Mouse (Mus musculus) frontal cortex, postnatal 10 days (tissue): Measurements from ENCODE around the gene Dcn.

Experiments used
- DNase-seq, 2 experiments: peaks; one replicate each; pipeline ENCODE4 v3.0.0; 2022; ENCODE audit warnings: low spot score in 2 of 2, mixed read lengths in 1 of 2

Dcn gene

GRCm38 (mm10) chr10:97479004-97479766, at the start of gene Dcn:
TSS of gene Dcn (plus strand) at chr10:97479609.
- DNase-seq = no peak

DNA sequence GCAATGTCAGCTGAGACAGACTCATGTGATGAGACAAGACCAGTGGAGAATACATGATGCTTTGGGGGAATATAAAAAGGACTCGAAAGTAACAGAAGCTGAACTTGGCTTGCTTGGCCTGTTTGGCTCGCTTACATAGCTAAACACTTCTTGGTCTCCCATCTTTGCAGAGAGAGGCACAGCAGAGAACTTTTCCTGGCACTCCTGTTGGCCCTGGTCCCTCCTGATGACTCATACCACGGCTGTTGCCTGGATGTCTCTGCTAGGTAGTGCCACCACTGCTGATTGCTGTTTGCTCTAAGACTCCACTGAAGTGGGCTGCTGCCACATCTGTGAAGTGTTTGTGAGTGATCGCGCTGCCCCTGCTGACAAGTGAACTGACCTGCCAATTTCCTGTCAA, 42.7 kb upstream of the Dcn start:
- DNase-seq = peak in 1 of 2 experiments; percentile 14

DNA sequence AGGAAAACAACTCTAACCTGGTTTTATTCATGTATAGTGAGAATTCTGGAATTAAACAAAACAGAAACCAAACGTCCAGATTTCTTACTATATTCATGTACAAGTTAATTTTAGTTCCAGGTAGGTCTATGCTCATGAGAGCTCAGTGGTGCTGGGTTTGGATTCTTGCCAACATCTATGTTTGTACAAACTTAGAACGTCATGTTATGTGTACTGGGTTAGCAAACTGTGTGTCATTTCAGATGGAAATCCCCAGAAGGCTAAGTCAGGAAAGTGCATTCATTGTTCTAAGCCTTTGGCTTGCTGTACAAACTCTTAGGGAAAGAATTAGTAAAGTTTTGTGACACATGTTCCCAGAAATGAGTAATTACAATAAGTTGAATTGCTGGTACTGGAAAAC, 37.1 kb upstream of the Dcn start:
- DNase-seq = no peak

DNA sequence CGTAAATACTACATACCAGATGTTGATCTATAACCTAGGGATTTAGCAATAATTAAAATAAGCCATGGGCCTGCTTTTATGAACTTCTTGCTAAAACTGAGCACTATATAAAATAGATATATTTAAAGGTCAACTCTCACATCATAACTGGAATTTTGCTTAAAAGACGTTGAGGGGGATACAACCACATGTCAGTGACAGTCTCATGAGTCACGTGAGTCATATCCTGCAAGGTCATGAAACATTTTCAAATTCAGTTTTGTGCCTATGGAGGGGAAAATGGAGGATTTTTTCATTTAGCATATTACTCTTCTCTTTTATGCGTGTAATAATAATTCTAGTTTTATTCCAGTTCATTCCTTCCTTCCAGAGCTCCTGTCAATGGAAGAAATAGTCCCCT, 32.9 kb upstream of the Dcn start:
- DNase-seq = no peak

DNA sequence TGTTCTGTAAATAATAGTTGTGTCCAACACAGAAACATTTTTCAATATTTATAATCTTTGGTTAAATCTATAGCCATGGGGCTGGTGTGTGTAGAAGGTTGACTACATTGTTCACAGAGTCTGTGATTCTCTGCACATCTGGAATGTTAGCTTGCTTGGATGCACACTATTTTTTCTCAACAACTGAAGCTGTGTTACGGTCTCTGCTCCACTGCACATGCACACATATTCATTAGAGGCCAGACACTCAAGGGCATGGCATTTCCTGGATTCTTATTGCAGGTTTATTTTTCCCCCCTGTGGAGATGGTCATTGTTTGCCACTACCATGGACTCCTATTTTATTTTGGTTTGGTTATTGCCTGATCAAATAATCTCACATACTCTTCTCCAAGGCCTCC, 26.5 kb upstream of the Dcn start:
- no peak for DNase-seq

DNA sequence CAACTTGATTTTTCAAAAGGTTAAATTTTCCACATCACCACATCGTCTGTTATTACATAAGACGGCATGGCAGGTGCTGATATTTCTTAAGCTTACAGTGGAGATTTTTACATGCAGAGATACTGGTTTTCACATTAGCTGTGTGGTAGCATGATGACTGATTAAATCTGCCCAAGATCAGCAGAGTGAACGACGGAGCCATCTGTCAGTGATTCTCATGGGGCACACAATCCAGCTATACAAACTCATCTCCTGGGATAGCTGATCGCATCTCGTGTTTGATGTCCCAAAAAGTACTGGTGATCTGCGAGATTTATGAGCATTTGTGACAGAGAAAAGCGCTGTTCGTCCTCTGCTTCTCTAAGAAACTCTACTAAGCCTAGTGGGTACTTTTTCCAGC, 25.9 kb upstream of the Dcn start:
- DNase-seq = no peak

GRCm38 (mm10) chr10:97456993-97457392, 22.4 kb upstream of the Dcn start:
- DNase-seq = no peak

DNA sequence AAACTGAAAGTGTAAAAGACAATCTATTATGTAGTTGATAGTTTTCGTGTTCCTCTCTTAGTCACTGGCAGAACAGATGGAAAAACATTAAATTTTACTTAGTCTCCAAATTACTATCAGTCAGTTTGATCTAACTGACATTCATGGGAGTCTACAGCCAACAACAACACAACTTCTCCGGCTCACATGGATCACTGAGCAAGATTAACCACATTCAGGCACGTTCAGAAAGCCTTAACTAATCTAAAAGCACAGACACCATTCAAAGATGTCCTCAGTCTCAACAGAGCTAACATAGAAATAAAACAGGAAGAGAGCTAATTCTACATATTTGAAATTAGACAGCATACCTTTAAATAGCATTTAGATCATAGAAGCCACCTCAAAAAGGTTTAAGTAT, 12.6 kb upstream of the Dcn start:
- no peak for DNase-seq

- no peak for DNase-seq
Observed at GRCm38 (mm10) chr10:97469411-97470140, 9.8 kb upstream of the Dcn start.

GRCm38 (mm10) chr10:97475460-97475859, 3.9 kb upstream of the Dcn start:
- DNase-seq = no peak

DNA sequence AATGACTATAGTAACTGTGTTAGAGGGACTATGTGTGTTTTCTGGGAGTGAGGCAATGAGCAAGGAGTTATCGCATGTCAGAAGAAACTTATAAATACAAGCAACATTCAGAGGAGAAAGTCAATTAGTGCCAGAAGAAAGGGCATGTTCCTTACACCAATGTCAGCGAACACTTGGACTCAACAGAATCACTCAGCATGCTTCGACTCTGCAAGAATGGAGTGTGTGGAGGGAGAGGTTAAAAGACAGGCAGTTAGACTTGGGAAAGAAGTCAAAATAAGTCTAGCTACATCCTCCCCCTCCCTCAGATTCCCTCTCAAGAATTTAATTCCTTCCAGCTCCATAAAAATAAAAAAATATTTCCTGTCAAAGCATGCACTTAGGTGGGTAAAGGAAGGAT, 1.1 kb upstream of the Dcn start:
- DNase-seq = no peak

DNA sequence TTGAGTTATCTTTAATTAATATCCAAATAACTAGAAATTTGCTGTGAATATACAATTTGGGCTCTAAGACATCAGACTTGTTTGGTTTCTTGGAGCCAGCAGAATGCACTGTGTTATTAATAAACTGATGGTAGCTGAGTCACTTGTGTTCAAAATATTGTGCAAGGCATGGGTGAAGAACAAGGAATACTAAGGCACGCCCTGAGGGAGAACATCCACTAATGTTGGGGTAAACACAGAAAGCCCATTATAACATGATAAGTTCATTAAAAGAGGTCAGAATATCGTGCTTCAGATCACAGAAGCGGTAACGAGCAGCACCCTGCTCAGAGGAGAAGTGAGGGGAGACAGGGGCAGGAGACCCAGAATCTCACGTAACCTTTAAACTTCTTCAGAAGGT, 2.7 kb downstream of the Dcn start:
- DNase-seq = no peak

GRCm38 (mm10) chr10:97484049-97484448, 4.6 kb downstream of the Dcn start:
- no peak for DNase-seq

DNA sequence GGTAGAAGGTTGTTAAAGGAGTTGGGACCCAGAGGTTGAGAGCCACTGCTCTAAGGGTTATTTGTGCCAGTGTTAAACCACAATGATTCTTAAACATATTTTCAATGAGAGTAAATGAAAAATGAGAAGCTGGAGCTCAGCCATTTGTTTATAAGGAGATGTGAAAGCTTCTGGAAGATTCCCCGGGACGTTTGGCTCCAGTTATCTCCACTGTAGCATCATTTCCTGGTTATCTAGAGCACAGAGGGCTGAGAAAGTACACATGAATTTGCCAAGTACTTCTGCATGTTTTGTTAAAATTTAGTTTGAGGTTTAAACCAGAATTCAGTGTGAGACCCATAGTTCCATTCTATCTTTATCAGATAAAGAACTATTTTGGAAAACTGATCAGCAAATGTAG, 5.7 kb downstream of the Dcn start:
- DNase-seq = no peak

DNA sequence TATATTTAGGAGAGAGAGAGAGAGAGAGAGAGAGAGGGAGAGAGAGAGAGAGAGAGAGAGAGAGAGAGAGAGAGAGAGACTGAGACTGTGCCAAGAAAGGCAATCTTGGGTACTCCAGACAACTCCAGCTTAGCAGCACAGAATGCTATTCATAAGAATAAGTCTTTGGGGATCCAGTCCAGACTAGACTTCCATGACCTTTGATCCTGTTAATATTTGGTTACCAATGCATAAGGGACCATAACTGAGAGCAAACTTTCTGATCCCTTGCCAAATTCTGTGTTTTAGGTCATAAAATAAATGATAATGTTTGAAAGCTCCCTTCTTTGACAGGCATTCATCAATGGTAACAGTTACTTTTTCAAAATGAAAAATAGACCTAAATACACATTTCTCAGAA, 6.7 kb downstream of the Dcn start:
- no peak for DNase-seq

DNA sequence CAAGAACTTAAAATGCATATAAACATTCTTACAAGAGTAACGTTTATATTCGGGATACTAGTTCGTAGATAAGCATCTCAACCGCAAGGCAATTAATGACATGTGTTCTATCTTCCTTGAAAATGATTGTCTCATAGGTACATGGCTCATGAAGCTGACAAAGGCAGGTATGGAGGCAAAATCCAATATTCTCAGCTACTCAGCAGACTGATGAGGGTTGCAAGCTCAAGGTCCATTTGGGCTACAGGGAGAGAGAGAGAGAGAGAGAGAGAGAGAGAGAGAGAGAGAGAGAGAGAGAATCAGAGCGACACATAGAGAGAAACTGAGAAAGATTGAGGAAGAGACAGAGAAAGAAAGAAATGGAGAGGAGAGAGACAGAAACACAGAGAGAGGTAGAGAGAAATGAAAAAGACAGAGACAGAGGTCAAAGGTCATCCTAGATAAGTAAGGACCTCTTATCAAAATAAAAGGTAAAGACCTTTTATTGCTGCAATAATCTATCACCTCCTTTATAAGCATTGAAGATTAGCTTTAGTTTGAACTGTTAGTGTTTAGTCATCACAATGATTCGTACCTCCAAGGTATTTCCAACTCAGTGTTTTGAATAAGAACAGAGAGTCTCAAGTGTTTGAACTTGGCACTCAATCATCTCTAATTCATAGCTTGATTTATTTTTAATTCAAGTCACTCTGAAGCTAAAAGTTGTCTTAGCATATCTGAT, 8.0 kb downstream of the Dcn start:
- no peak for DNase-seq

- DNase-seq = no peak
Observed at GRCm38 (mm10) chr10:97492367-97492980, 13.1 kb downstream of the Dcn start.

DNA sequence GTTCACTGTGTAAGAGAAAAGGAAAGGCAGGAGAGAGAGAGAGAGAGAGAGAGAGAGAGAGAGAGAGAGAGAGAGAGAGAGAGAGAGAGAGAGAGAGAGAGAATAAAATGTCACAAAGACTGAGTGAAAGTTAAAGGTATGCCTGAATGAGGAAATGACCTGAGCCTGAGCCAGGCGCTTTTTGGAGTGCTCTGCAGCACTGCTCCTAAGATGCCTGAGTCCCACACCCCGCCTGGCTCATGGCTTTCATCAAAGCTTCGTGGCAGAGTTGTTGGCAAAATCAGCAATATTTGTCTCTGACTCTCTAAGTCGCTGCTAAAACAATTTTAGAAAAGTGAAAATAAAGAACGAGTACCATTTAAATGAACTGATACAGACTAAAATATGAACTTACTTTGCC, 18.2 kb downstream of the Dcn start:
- DNase-seq = no peak

DNA sequence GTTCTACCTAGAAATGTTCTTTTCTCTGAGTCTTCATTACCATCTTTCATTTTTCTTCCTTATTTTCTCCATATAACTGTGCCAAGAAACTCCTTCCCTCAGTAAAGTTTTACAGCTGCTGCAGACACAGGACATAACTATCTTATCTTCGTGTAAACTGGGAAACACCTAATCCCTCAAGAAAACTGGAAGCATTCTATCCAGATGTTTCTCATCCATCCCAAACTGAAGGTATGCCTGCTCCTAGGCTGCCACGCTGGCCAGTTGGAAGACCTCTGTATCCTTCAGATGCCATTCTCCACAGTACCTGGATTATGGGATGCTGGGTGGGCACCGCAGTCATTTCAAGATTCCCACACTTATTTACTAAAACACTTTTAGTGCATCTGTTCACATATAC, 44.0 kb downstream of the Dcn start:
- DNase-seq = no peak

DNA sequence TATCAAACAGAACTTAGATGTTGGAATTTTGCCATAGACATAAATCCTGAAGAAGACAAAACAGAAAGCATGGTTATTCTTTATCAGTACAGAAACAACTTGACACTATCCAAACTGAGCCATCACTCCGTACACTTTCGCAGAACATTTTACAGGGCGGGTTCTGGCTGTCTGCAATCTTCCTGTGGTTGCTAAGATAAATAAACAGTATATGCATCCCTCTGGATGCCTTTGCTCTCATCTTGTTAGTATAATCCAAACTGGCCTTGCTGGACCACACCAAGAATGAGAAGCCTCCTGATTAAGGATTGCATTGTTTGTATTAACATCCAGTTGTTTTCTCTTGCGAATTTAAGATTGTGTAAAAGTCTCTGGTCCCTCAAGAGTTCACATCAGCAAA, 56.3 kb downstream of the Dcn start:
- DNase-seq = no peak

DNA sequence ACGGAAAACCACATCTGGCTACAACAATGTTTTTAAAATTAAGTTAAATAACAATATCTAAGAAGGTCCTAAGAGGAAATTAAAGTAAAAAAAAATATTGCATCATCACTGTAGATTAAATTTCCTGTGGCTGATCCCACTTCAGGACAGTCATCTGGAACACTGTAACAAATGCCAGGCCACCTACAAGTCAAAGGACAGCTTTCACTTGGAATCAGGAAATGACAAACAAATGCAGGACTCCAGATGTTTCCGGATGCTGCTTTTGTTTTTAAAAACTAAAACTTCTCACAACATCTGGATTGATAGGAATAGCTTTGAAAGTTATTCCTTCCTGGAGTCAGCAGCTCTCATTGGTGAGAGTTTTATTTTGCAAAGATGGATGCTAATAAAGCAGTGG, 57.5 kb downstream of the Dcn start:
- DNase-seq = no peak

GRCm38 (mm10) chr10:97538202-97538601, 58.8 kb downstream of the Dcn start:
- no peak for DNase-seq
